Mouse (Mus musculus) intestine, embryonic 15.5 days (tissue): ENCODE measurements around the gene Fpr-rs6. TPM values are rescaled to one million over a fixed set of nuclear protein-coding genes. Genes with fewer than 3 reads are reported as not detected.

Experiments used
- ATAC-seq: fragments of 200-750 bp; cut with Nextera tagmentation; 2 replicates; pipeline ENCODE4 v1.8.0; 2017; ENCODE audit warnings: moderate TSS enrichment, moderate library complexity
- H3K27ac ChIP-seq: fragments of 300-500 bp; sonication (generic); 2 replicates; pipeline ENCODE4 v1.5.1; 2015; ENCODE audit warnings: mild to moderate bottlenecking, inconsistent platforms
- H3K27me3 ChIP-seq: fragments of 300-500 bp; sonication (generic); replicated peaks from 2 replicates; pipeline ENCODE4 v1.6.1; 2015; ENCODE audit warnings: inconsistent platforms
- H3K36me3 ChIP-seq: fragments of 300-500 bp; sonication (generic); 2 replicates; pipeline ENCODE4 v1.6.1; 2015; ENCODE audit warnings: inconsistent platforms
- H3K4me1 ChIP-seq: fragments of 300-500 bp; sonication (generic); replicated peaks from 2 replicates; pipeline ENCODE4 v1.6.1; 2015; ENCODE audit warnings: inconsistent platforms
- H3K4me2 ChIP-seq: fragments of 300-500 bp; sonication (generic); replicated peaks from 2 replicates; pipeline ENCODE4 v1.6.1; 2015; ENCODE audit warnings: mild to moderate bottlenecking, inconsistent platforms
- H3K4me3 ChIP-seq: fragments of 300-500 bp; sonication (generic); replicated peaks from 2 replicates; pipeline ENCODE4 v1.5.1; 2015; ENCODE audit warnings: inconsistent platforms
- H3K9ac ChIP-seq: fragments of 300-500 bp; sonication (generic); 2 replicates; pipeline ENCODE4 v1.6.1; 2015; ENCODE audit warnings: inconsistent platforms
- H3K9me3 ChIP-seq: fragments of 300-500 bp; sonication (generic); 2 replicates; pipeline ENCODE4 v1.6.1; 2016; ENCODE audit warnings: inconsistent platforms
- polyA plus RNA-seq: library from polyadenylated mRNA; unstranded; fragments of >200 nt; fragmentation: Nextera tagmentation; extraction: Ambion mirVana; gene quantifications from 2 replicates; pipeline ENCODE4 v1.2.1, GENCODE M21; 2015

The Fpr-rs6 gene
- polyA plus RNA-seq = not detected in 2 replicates

GRCm38 (mm10) chr17:20182997-20183396 is at the start of gene Fpr-rs6:
Gene Fpr-rs6, minus strand, starts transcription at chr17:20183097.
- H3K4me1 ChIP-seq = no peaks in the 10 kb centered on the region
- H3K4me2 ChIP-seq = no peak within 1 kb of the TSS
- H3K27me3 ChIP-seq = no peaks in the 10 kb centered on the region
- H3K36me3 ChIP-seq = no peaks in the 10 kb centered on the region
- no peak for ATAC-seq
- no peak within 1 kb of the TSS for H3K9ac ChIP-seq
- H3K9me3 ChIP-seq = no peaks in the 10 kb centered on the region
- no peak within 1 kb of the TSS for H3K4me3 ChIP-seq
- no peak within 1 kb of the TSS for H3K27ac ChIP-seq

Other genes starting within 250 kb of the Fpr-rs6 start
- gene Vmn2r104, start 134.8 kb downstream of the Fpr-rs6 start, polyA plus RNA-seq = not detected in 2 replicates
- not detected in 2 replicates for gene Fpr-rs7, start 68.9 kb downstream of the Fpr-rs6 start, polyA plus RNA-seq
- not detected in 2 replicates for gene Vmn2r105, start 52.0 kb upstream of the Fpr-rs6 start, polyA plus RNA-seq
- not detected in 2 replicates for gene Vmn2r106, start 102.5 kb upstream of the Fpr-rs6 start, polyA plus RNA-seq
- gene Vmn2r107, start 162.1 kb upstream of the Fpr-rs6 start, polyA plus RNA-seq = not detected in 2 replicates
- not detected in 2 replicates for gene Vmn1r224, start 231.0 kb upstream of the Fpr-rs6 start, polyA plus RNA-seq